Mouse (Mus musculus) heart, postnatal 0 days (tissue): Measurements from ENCODE around the gene Clip1.

Source experiments
- CTCF ChIP-seq: IDR thresholded peaks from 2 replicates; pipeline ENCODE4 v1.5.1; 2016; ENCODE audit warnings: antibody characterized with exemption, control low read depth, low read depth
- EP300 ChIP-seq: IDR thresholded peaks from 2 replicates; pipeline ENCODE4 v1.6.1; 2016; ENCODE audit warnings: antibody characterized with exemption, low read depth

DNA sequence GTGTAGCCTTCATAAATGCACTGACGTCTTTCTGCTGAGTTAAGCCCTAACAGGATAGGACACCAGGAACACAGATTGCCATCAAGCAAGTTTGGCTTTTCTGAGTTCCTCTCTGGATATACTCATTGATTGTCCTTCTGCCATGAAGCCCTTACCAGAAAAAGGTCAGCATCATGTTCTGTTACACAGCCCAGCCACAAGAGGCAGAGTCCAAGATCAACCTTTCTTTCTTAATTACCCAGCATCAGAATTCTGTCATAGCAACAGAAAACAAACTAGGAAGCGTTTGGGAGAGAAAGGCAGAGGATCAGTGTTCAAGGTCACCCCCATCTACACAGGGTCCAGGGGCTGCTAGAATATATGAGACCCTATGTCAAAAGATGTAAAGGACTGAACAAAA, 33.6 kb downstream of the Clip1 start:
- TF ChIP-seq CTCF (peak; percentile 19), EP300 (no peak)
